Mouse (Mus musculus): ENCODE measurements around the gene Actn1.

DNA sequence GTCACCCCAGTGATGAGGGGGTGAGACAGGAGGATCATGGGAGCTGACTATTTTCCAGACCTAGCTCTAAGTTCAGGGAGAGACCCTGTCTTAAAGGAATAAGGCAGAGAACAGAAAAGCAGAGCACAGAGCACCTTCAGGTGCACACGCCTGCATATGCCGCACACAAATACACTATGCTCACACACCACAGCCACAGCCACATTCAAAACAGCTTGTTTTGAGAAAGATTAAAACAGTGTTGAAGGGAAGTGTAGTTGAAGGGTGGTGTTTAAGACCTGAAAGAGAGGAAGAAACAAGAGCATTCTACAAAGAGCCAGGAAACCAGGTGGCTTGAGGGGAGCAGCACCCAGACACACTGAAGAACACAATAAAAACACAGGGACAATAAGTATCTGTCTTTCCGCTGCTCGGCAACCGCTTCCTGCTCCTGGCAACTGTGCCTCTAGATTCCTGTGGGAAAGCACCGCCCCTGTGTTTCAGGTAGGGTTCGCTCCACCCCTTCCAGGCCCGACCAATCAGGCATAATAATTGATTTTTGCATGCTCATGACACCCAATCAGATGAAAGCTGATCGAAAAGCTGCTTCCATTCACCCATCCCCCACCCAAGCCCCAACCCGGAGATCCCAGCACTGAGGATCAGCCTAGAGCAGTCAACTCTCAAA lies 13.0 kb upstream of the Actn1 start:
- TF ChIP-seq CTCF (IDR thresholded peaks at IDR 0.05; ENCODE audit: borderline replicate concordance, insufficient read depth, low read length) (no peak), POLR2A (IDR thresholded peaks at IDR 0.05; ENCODE audit: low read depth, low read length) (no peak)
